Mouse (Mus musculus) T-helper 17 cell (primary cell): ENCODE results near the gene Cd37.

Experiments
- in situ Hi-C, 2 experiments: fragments of 300-600 bp; cut with MboI, MseI; formaldehyde crosslinking; loops; 1 replicate in 1 of 2; 2 replicates in 1 of 2; pipeline ENCODE4 v1.15.1; 2025; ENCODE audit warnings: high pct_unique_total_duplicates in 2 of 2

Cd37 gene

GRCm38 (mm10) chr7:45211070-45211469 lies 27.8 kb downstream of the Cd37 start:
- in situ Hi-C loops = no loop called here

GRCm38 (mm10) chr7:45208260-45208659 lies 30.7 kb downstream of the Cd37 start:
- in situ Hi-C loops = no loop called here

GRCm38 (mm10) chr7:45204380-45205143 lies 34.4 kb downstream of the Cd37 start, which contains the start of gene Ccdc155:
Gene Ccdc155 (minus strand): TSS chr7:45204892.
- in situ Hi-C loops = no loop called here

- in situ Hi-C loops = no loop called here
These were observed 36.3 kb downstream of the Cd37 start for GRCm38 (mm10) chr7:45202654-45203053.

GRCm38 (mm10) chr7:45198961-45199360 lies 40.0 kb downstream of the Cd37 start:
- in situ Hi-C loops = no loop called here

- in situ Hi-C loops = no loop called here
These were observed 40.5 kb downstream of the Cd37 start for GRCm38 (mm10) chr7:45198435-45198834.

GRCm38 (mm10) chr7:45196994-45197393 lies 41.9 kb downstream of the Cd37 start:
- in situ Hi-C loops = no loop called here

GRCm38 (mm10) chr7:45196176-45196535 lies 42.8 kb downstream of the Cd37 start:
- in situ Hi-C loops = no loop called here

GRCm38 (mm10) chr7:45195341-45196175 lies 43.4 kb downstream of the Cd37 start:
- in situ Hi-C loops = no loop called here

GRCm38 (mm10) chr7:45193871-45194785 lies 44.8 kb downstream of the Cd37 start:
- in situ Hi-C loops = no loop called here

GRCm38 (mm10) chr7:45193406-45193805 lies 45.5 kb downstream of the Cd37 start:
- in situ Hi-C loops = no loop called here

- in situ Hi-C loops = no loop called here
These were observed 46.2 kb downstream of the Cd37 start for GRCm38 (mm10) chr7:45192585-45193310.

GRCm38 (mm10) chr7:45191803-45192363 lies 47.0 kb downstream of the Cd37 start:
- in situ Hi-C loops = no loop called here

GRCm38 (mm10) chr7:45191161-45191560 lies 47.8 kb downstream of the Cd37 start:
- in situ Hi-C loops = no loop called here

- in situ Hi-C loops = no loop called here
These were observed 48.7 kb downstream of the Cd37 start for GRCm38 (mm10) chr7:45190186-45190585.

GRCm38 (mm10) chr7:45189600-45189999 lies 49.3 kb downstream of the Cd37 start:
- in situ Hi-C loops = no loop called here

- in situ Hi-C loops = no loop called here
These were observed 53.0 kb downstream of the Cd37 start for GRCm38 (mm10) chr7:45185921-45186320.

- in situ Hi-C loops = loop anchor here in 1 of 2 experiments (5.0 kb wide), 1 partner anchor 631 kb away; the partner anchor contains the start of gene Nr1h2
These were observed 55.2 kb downstream of the Cd37 start for GRCm38 (mm10) chr7:45183672-45184071.
